Mouse (Mus musculus) spleen, postnatal 10 days (tissue): ENCODE results near the gene Shank2.

Source experiments
- DNase-seq, 2 experiments: peaks; one replicate each; pipeline ENCODE4 v3.0.0; 2021 to 2022; ENCODE audit warnings: low spot score in 2 of 2

Gene Shank2

DNA sequence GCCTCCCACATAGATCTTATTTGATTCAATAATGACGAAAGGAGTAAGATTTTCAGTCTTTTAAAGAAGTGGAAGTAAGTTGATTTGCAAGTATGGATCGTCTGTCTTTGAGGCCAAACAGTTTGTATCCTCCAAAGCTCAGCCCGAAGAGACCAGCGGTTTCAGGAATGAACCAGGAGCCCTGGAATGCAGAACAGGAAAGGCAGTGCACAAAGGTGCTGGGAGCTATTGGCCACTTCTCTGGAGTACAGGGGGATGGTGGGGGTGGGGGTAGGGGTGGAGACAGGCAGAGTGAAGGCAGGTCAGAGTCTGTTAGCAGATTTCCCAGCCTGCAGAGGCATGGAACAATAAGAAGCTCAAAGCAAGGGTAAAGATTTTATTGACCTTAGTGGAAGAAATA lies 471.8 kb downstream of the Shank2 start:
- no peak for DNase-seq
